Mouse (Mus musculus) bone marrow, adult 2 months (tissue): Measurements from ENCODE around the gene Lrrc8b.

Source experiments
- CTCF ChIP-seq: fragments of 200-500 bp; IDR thresholded peaks from 2 replicates; pipeline ENCODE4 v1.5.1; 2011; ENCODE audit warnings: low read length, control low read depth; ENCODE audit not compliant: control insufficient read depth, insufficient read depth
- POLR2A ChIP-seq: fragments of 200-500 bp; IDR thresholded peaks from 2 replicates; pipeline ENCODE4 v1.6.1; 2011; ENCODE audit warnings: low read depth, mild to moderate bottlenecking, control low read depth, low read length, borderline replicate concordance; ENCODE audit not compliant: control insufficient read depth

DNA sequence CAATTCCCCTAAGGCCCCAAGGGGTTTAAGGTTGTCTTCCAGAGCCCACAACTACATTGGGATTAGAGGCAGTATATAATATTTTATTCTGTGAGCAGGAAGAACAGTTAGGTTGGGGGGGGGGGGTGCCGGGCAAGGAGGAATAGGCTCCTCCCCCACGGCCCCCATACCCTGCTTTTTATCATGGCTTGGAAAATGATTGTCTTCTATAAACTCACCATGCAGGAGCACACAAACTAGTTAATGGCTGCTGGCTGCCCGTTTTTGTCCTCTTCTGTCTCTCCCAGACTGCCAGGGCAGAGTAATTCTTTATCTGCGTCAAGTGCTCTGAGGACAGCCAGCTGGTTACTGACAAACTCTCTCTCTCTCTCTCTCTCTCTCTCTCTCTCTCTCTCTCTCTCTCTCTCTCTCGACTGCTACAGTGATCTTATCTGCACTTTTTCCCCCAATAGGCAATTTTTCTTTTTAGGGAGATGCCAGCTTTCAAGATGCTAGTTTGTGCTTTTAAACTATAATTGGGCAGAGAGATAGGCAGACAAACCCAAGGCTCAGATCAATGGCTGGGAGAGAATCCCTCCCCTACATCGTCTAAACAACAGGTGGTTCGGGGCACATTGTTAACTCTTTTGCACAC lies 102.5 kb downstream of the Lrrc8b start:
- no peak for TF ChIP-seq CTCF
- TF ChIP-seq POLR2A, result no peak
